Mouse (Mus musculus) cerebellum, adult 9-11 months (tissue): Measurements from ENCODE around the gene Slc44a2.

Experiments used
- DNase-seq: peaks from one replicate; pipeline ENCODE4 v3.0.0; 2022

The Slc44a2 gene

DNA sequence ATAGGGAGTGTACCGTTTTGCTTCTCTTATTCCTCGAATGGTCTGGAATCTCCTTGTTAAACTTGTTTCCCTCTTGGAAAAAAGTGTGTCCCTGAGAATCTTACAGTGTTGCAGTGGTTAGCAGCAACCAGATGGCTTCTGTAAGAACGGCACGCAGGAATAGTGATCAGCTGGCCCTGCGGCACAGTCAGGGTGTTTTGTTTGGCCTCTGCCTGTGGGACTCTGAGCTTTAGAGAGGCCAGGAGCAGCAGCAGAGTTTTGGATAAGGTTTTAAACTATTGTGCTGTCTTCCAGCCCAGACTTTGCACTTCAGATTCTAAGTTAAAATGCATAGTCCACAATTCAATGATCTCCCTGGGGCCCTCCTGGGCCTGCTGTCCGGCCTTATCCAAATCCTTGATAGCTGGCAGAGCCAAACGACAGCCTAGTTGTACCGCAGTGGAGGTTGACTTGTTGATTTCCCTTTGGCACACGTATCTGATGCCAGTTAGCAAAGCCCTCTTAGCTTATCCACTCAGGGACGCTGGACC, 72.2 kb downstream of the Slc44a2 start:
- no peak for DNase-seq

DNA sequence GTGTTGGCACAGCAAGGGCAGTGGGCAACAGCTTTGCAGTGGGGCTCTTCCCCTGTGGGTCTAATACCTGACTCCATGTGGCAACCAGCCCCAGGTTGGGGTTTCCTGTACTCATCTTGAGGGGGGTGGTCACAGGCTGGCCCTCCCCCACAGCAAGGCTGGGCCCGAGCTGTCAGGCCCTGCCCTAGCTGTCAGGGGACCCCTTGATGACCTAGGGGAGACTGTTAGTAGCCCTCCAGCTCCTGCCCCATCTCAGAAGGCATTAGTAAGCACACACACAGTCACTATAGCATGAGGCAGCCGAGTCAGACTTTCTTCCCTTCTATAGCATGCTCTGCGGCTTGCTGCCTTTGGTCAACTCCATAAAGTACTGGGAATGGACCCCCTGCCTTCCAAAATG, 75.2 kb downstream of the Slc44a2 start:
- no peak for DNase-seq

DNA sequence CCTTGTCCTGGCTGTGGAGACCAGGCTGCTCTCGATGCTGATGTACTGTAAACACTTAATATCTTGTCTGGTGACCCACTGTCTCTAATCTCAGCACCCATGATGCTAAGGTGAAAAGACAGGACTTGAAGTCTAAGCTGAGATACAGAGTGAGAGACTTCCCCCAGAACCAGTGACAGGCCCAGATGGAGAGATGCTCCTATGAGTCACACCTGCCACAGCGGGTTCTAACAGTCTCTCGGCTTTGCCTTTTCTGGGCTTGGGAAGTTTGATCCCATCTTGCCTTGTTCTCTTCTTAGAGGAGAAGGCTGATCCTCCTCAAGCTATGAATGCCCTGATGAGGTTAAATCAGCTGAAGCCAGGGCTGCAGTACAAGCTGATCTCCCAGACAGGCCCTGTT, 76.7 kb downstream of the Slc44a2 start:
- DNase-seq: no peak

DNA sequence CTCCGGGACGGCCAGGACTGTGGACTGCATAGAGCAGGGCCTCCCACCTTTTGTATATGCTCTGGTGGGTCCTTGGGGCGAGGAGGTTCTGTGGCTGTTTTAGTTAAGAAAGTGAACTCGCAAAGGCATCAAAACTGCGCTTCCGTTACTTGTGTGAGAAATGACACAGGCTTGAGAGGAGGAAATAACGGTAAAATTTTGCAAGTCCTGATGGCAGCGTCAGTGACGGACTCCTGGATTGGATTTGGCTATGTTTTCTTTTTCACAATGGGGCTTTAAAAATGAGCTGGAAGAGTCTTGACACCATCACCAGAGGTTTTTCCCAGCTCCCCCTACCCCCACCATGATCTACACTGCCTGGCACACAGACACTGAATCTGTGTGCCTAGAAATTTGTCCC, 80.5 kb downstream of the Slc44a2 start:
- DNase-seq: no peak

DNA sequence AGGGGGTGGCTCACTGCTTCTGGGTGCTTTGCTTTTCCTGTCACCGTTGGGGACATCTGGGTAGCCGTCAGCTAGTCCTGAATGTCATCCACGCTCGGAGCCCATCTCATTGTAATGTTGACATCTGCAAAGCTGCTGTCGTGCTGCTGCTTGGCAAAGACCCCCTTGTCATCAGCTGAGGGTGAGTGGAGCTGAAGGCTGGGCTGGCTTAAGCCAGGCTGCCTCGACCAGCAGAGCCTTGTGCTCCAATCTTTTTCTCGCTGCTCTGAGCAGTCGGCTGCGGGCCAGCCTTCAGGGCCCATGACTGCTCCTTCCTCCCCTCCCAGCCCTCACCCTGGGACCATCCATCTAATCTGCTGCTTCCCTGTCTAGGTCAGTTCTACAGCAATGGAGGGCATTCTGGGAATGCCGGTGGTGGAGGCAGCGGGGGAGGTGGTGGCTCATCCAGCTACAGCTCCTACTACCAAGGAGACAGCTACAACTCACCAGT, 82.3 kb downstream of the Slc44a2 start:
- no peak for DNase-seq

DNA sequence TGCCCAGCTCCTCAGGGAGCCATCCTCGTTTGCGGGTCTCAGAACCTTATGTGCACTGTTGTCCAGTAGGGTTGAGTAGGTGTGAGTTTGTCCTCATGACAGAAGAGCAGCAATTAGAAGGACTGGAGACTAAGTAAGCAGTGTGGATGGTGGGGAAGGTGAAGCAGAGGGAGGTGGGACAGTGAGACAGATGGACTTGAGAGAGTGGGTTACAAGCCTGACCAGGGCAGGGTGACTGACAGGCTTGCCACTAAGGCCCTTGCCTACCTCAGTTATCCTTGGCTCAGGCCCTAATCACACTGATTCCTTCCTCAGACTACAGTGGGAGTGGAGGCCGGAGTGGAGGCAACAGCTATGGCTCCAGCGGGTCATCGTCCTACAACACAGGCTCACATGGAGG, 83.2 kb downstream of the Slc44a2 start:
- no peak for DNase-seq
